Mouse (Mus musculus) intestine, embryonic 16.5 days (tissue): ENCODE data around the gene Tor1aip2. TPM values are rescaled to one million over a fixed set of nuclear protein-coding genes. Genes with fewer than 3 reads are reported as not detected.

ENCODE experiments used
- ATAC-seq: fragments of 200-750 bp; cut with Nextera tagmentation; 2 replicates; pipeline ENCODE4 v1.8.0; 2017; ENCODE audit warnings: moderate TSS enrichment, moderate library complexity
- H3K27ac ChIP-seq: fragments of 300-500 bp; sonication (generic); 2 replicates; pipeline ENCODE4 v1.5.1; 2014; ENCODE audit warnings: mild to moderate bottlenecking, low read length
- H3K27me3 ChIP-seq: fragments of 300-500 bp; sonication (generic); replicated peaks from 2 replicates; pipeline ENCODE4 v1.6.1; 2014; ENCODE audit warnings: low read length, control low read depth, mixed read lengths; ENCODE audit not compliant: control insufficient read depth, insufficient read depth
- H3K36me3 ChIP-seq: fragments of 300-500 bp; sonication (generic); 2 replicates; pipeline ENCODE4 v1.6.1; 2014; ENCODE audit warnings: low read length, control low read depth; ENCODE audit not compliant: control insufficient read depth, insufficient read depth
- H3K4me1 ChIP-seq: fragments of 300-500 bp; sonication (generic); 2 replicates; pipeline ENCODE4 v1.6.1; 2014; ENCODE audit warnings: low read length, control low read depth, mixed read lengths; ENCODE audit not compliant: control insufficient read depth, insufficient read depth
- H3K4me2 ChIP-seq: fragments of 300-500 bp; sonication (generic); 2 replicates; pipeline ENCODE4 v1.6.1; 2014; ENCODE audit warnings: low read depth, low read length, control low read depth
- H3K4me3 ChIP-seq: fragments of 300-500 bp; sonication (generic); 2 replicates; pipeline ENCODE4 v1.5.1; 2014; ENCODE audit warnings: mild to moderate bottlenecking, low read length
- H3K9ac ChIP-seq: fragments of 300-500 bp; sonication (generic); 2 replicates; pipeline ENCODE4 v1.6.1; 2014; ENCODE audit warnings: low read depth, low read length
- H3K9me3 ChIP-seq: fragments of 300-500 bp; sonication (generic); 2 replicates; pipeline ENCODE4 v1.6.1; 2016; ENCODE audit warnings: low read length, control low read depth; ENCODE audit not compliant: control insufficient read depth
- WGBS: fragments of 180-500 bp; shearing (Covaris S2); extraction: QIAGEN DNeasy Blood & Tissue Kit; methylation state at CpG from one replicate; pipeline ENCODE4 v1.1.7; 2014; 5-methylcytosine and 5-hydroxymethylcytosine counted together
- polyA plus RNA-seq: library from polyadenylated mRNA; unstranded; fragments of >200 nt; fragmentation: Nextera tagmentation; extraction: Ambion mirVana; gene quantifications from 2 replicates; pipeline ENCODE4 v1.2.1, GENCODE M21; 2015

Gene Tor1aip2
- polyA plus RNA-seq, 1 experiment from 2014 or later = 153 TPM

GRCm38 (mm10) chr1:156062193-156062592 lies 27.0 kb downstream of the Tor1aip2 start:
- 82% methylated on average over 4 of the region's 4 CpGs for WGBS
- Histone ChIP-seq H3K4me1 (no peaks in the 10 kb centered on the region), H3K36me3 (peaks cover 24% of the 10 kb centered on the region)

GRCm38 (mm10) chr1:156066133-156066532 lies 30.9 kb downstream of the Tor1aip2 start:
- Histone ChIP-seq H3K4me1 (no peaks in the 10 kb centered on the region), H3K27me3 (no peaks in the 10 kb centered on the region), H3K9ac (no peak overlapping the region), H3K4me3 (no peak overlapping the region), H3K36me3 (peaks cover 21% of the 10 kb centered on the region), H3K27ac (no peak overlapping the region), H3K4me2 (no peak overlapping the region), H3K9me3 (no peaks in the 10 kb centered on the region)
- no peak for ATAC-seq
- WGBS = 53% methylated on average over 3 of the region's 3 CpGs

More at GRCm38 (mm10) chr1:156062193-156062592, 27.0 kb downstream of the Tor1aip2 start:
- no peak for ATAC-seq
- no peaks in the 10 kb centered on the region for H3K27me3 ChIP-seq
- H3K4me2 ChIP-seq = no peak overlapping the region
- no peak overlapping the region for H3K4me3 ChIP-seq
- H3K9me3 ChIP-seq = no peaks in the 10 kb centered on the region
- no peak overlapping the region for H3K27ac ChIP-seq
- H3K9ac ChIP-seq = no peak overlapping the region

GRCm38 (mm10) chr1:156070106-156070505 lies 34.9 kb downstream of the Tor1aip2 start:
- WGBS = 76% methylated on average over 14 of the region's 14 CpGs
- no peak overlapping the region for H3K9ac ChIP-seq
- no peaks in the 10 kb centered on the region for H3K9me3 ChIP-seq
- no peak overlapping the region for H3K4me3 ChIP-seq
- H3K4me1 ChIP-seq = 0 out of 2 replicates have a peak, but pooled peaks cover 4% of the 10 kb centered on the region
- no peaks in the 10 kb centered on the region for H3K27me3 ChIP-seq
- no peak overlapping the region for H3K4me2 ChIP-seq
- ATAC-seq = 0 out of 2 replicates have a peak, but pooled peaks have one; percentile 27
- H3K27ac ChIP-seq = no peak overlapping the region
- peaks cover 2% of the 10 kb centered on the region; the same call in 1 of the 2 replicates for H3K36me3 ChIP-seq

GRCm38 (mm10) chr1:156073169-156073821 lies 38.1 kb downstream of the Tor1aip2 start:
- no peaks in the 10 kb centered on the region for H3K36me3 ChIP-seq
- WGBS = 58% methylated on average over 15 of the region's 15 CpGs
- 0 out of 2 replicates have a peak, but pooled peaks cover 4% of the 10 kb centered on the region for H3K4me1 ChIP-seq
- H3K9me3 ChIP-seq = no peaks in the 10 kb centered on the region
- H3K4me2 ChIP-seq = no peak overlapping the region
- no peak overlapping the region for H3K9ac ChIP-seq
- H3K27me3 ChIP-seq = no peaks in the 10 kb centered on the region
- no peak overlapping the region for H3K27ac ChIP-seq
- H3K4me3 ChIP-seq = no peak overlapping the region
- peak; percentile 31; the same call in 1 of the 2 replicates for ATAC-seq

- no peak overlapping the region for H3K4me3 ChIP-seq
- H3K4me2 ChIP-seq = no peak overlapping the region
- no peaks in the 10 kb centered on the region for H3K36me3 ChIP-seq
- H3K9ac ChIP-seq = no peak overlapping the region
- H3K9me3 ChIP-seq = no peaks in the 10 kb centered on the region
- 0 out of 2 replicates have a peak, but pooled peaks have one; percentile 12 for ATAC-seq
- H3K27me3 ChIP-seq = no peaks in the 10 kb centered on the region
- WGBS = 51% methylated on average over 8 of the region's 8 CpGs
- 0 out of 2 replicates have a peak, but pooled peaks cover 4% of the 10 kb centered on the region for H3K4me1 ChIP-seq
- no peak overlapping the region for H3K27ac ChIP-seq
Measured at GRCm38 (mm10) chr1:156074575-156074974, 39.4 kb downstream of the Tor1aip2 start.

DNA sequence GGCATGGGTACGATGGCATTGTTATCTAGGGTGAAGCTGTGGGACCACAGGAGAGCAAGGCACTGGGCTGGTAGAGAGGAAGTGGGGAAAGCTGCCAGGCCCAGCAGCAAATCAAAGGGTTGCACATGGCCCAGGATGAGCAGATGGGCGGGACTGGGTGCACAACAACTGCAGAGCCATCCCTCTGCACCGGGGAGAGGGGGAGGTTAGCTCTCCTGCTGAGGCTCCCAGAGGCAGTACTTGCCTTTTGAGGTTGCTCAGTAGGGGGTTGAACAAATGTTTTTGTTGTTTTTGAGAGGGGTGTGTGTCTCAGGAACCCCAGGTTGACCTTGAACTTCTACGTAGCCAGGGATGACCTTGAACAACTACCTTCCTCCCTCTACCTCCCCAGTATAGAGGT lies 41.3 kb downstream of the Tor1aip2 start:
- no peak for ATAC-seq
- H3K27ac ChIP-seq = no peak overlapping the region
- no peaks in the 10 kb centered on the region for H3K36me3 ChIP-seq
- H3K27me3 ChIP-seq = no peaks in the 10 kb centered on the region
- H3K4me1 ChIP-seq = 0 out of 2 replicates have a peak, but pooled peaks cover 4% of the 10 kb centered on the region
- no peak overlapping the region for H3K4me2 ChIP-seq
- no peak overlapping the region for H3K9ac ChIP-seq
- H3K4me3 ChIP-seq = no peak overlapping the region
- 56% methylated on average over 4 of the region's 4 CpGs for WGBS
- H3K9me3 ChIP-seq = no peaks in the 10 kb centered on the region

- H3K4me3 ChIP-seq = no peak overlapping the region
Measured at GRCm38 (mm10) chr1:156077655-156078054, 42.5 kb downstream of the Tor1aip2 start.

GRCm38 (mm10) chr1:156084603-156085002 lies 49.4 kb downstream of the Tor1aip2 start:
- Histone ChIP-seq H3K9me3 (no peaks in the 10 kb centered on the region), H3K4me2 (no peak overlapping the region), H3K27ac (no peak overlapping the region), H3K4me1 (no peaks in the 10 kb centered on the region), H3K36me3 (no peaks in the 10 kb centered on the region), H3K27me3 (no peaks in the 10 kb centered on the region), H3K4me3 (no peak overlapping the region), H3K9ac (no peak overlapping the region)
- WGBS = 53% methylated on average over 3 of the region's 3 CpGs
- no peak for ATAC-seq

More at GRCm38 (mm10) chr1:156077655-156078054, 42.5 kb downstream of the Tor1aip2 start:
- 0 out of 2 replicates have a peak, but pooled peaks cover 4% of the 10 kb centered on the region for H3K4me1 ChIP-seq
- H3K4me2 ChIP-seq = no peak overlapping the region
- no peaks in the 10 kb centered on the region for H3K36me3 ChIP-seq
- ATAC-seq = no peak
- no peak overlapping the region for H3K27ac ChIP-seq
- H3K9ac ChIP-seq = no peak overlapping the region
- H3K27me3 ChIP-seq = no peaks in the 10 kb centered on the region
- no peaks in the 10 kb centered on the region for H3K9me3 ChIP-seq
- WGBS = 49% methylated on average over 3 of the region's 3 CpGs

DNA sequence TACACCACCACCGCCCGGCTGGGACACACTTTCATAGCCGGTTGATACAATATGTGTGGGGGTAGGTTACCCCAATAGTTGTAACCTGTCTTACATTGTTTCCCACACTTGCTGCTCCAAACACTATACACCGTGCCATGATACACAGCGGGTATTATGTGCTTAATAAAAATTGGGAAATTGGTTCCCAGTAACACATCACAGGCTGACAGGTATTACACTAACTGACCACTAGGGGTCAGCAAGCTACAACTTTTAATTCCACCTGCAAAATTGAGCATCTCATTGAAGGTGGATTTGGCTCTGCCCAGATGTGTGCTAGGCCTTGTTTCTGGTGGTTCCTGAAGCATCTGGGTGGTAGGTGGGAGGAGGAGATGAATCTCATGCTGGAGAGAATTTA lies 50.6 kb downstream of the Tor1aip2 start:
- no peaks in the 10 kb centered on the region for H3K36me3 ChIP-seq
- no peak overlapping the region for H3K4me3 ChIP-seq
- 53% methylated on average over 5 of the region's 5 CpGs for WGBS
- no peaks in the 10 kb centered on the region for H3K27me3 ChIP-seq
- H3K4me2 ChIP-seq = no peak overlapping the region
- no peaks in the 10 kb centered on the region for H3K9me3 ChIP-seq
- no peak overlapping the region for H3K9ac ChIP-seq
- no peaks in the 10 kb centered on the region for H3K4me1 ChIP-seq
- ATAC-seq = peak; percentile 18; the same call in 1 of the 2 replicates
- H3K27ac ChIP-seq = no peak overlapping the region
